Mouse (Mus musculus) embryonic fibroblast, embryonic 13.5 days (primary cell): ENCODE measurements around the gene Mtrex.

ENCODE experiments used
- CTCF ChIP-seq: IDR thresholded peaks from 2 replicates; pipeline ENCODE4 v1.5.1; 2011; ENCODE audit warnings: mild to moderate bottlenecking, control low read depth, low read length, moderate library complexity, borderline replicate concordance; ENCODE audit not compliant: insufficient read depth
- POLR2A ChIP-seq: IDR thresholded peaks from 2 replicates; pipeline ENCODE4 v1.6.1; 2011; ENCODE audit warnings: low read depth, mild to moderate bottlenecking, control low read depth, low read length, moderate library complexity

- TF ChIP-seq CTCF (no peak), POLR2A (no peak)
These were observed 65.3 kb downstream of the Mtrex start for GRCm38 (mm10) chr13:112861825-112862306.
